Comparison of ENCODE assay signal across 22 mouse cellular contexts in genomic region chr8:3302131-3302530, GRCm38 (mm10). TPM values are rescaled to one million over a fixed set of nuclear protein-coding genes. Genes with fewer than 3 reads are reported as not detected.
"Had no signal": no experiment of that assay in that cellular context is flagged by ENCODE, and none has a peak within 500 bp of the region (broad histone marks: within the 10 kb centered on the region; RNA-seq: fewer than 3 reads in every experiment).

No protein-coding gene starts in this region.

- DNase-seq: gastrocnemius, postnatal 14 days; gastrocnemius, postnatal 36 days; heart, adult 18-20 months; heart, postnatal 14 days; heart, postnatal 36 days; kidney, adult 11 months; kidney, adult 2 months; kidney, adult 9 months; kidney, postnatal 14 days; kidney, postnatal 36 days; layer of hippocampus, adult 9-11 months; layer of hippocampus, postnatal 36 days; left cerebral cortex, postnatal 4 days; liver, embryonic 13.5 days had no signal

RNA-seq across cellular contexts. Expression of gene A430078G23Rik, which starts 51.1 kb away (rescaled TPM):
- total RNA-seq: gastrocnemius, adult 8-10 months; hindbrain, postnatal 0 days; layer of hippocampus, adult 18-20 months; layer of hippocampus, adult 8-10 months; left cerebral cortex, adult 18-20 months; left cerebral cortex, adult 8-10 months; left cerebral cortex, postnatal 10 days; left cerebral cortex, postnatal 25 days had no signal
